Mouse (Mus musculus): ENCODE results near the gene Slc7a10. TPM values are rescaled to one million over a fixed set of nuclear protein-coding genes. Genes with fewer than 3 reads are reported as not detected.

Slc7a10 gene
- polyA plus RNA-seq, 1 experiment, result not detected

GRCm38 (mm10) chr7:35166988-35167387 is 19.2 kb upstream of the Slc7a10 start:
- TF ChIP-seq FOSL1 (IDR thresholded peaks at IDR 0.05; ENCODE audit: insufficient read depth, low read length, poor library complexity, severe bottlenecking) (no peak), MYOD1 (IDR thresholded peaks at IDR 0.05; ENCODE audit: control insufficient read depth, insufficient read length, low read depth) (no peak), USF1 (IDR thresholded peaks at IDR 0.05; ENCODE audit: low read depth) (no peak), MYOG (IDR thresholded peaks at IDR 0.05; ENCODE audit: control insufficient read depth, extremely low read depth, insufficient read length) (no peak)
- Histone ChIP-seq H3K79me3 (ENCODE audit: low read depth) (no peaks in the 10 kb centered on the region), H3K27me3 (ENCODE audit: control insufficient read depth, insufficient read depth, insufficient read length) (no peaks in the 10 kb centered on the region), H3K4me3 (ENCODE audit: insufficient read depth, poor library complexity, severe bottlenecking) (no peak overlapping the region), H3ac (ENCODE audit: control insufficient read depth, insufficient read length, low read depth) (no peak overlapping the region), H3K79me2 (ENCODE audit: control insufficient read depth, insufficient read depth) (no peaks in the 10 kb centered on the region), H3K36me3 (ENCODE audit: control insufficient read depth, insufficient read depth) (no peaks in the 10 kb centered on the region)

- Histone ChIP-seq H3K27me3 (ENCODE audit: control insufficient read depth, insufficient read depth, insufficient read length) (peaks cover 3% of the 10 kb centered on the region), H3K79me2 (ENCODE audit: control insufficient read depth, insufficient read depth) (no peaks in the 10 kb centered on the region), H3ac (ENCODE audit: control insufficient read depth, insufficient read length, low read depth) (no peak overlapping the region), H3K79me3 (ENCODE audit: low read depth) (no peaks in the 10 kb centered on the region), H3K4me3 (ENCODE audit: insufficient read depth, poor library complexity, severe bottlenecking) (no peak overlapping the region), H3K36me3 (ENCODE audit: control insufficient read depth, insufficient read depth) (no peaks in the 10 kb centered on the region)
- TF ChIP-seq FOSL1 (IDR thresholded peaks at IDR 0.05; ENCODE audit: insufficient read depth, low read length, poor library complexity, severe bottlenecking) (no peak), MYOG (IDR thresholded peaks at IDR 0.05; ENCODE audit: control insufficient read depth, extremely low read depth, insufficient read length) (no peak), CEBPB (IDR thresholded peaks at IDR 0.05; ENCODE audit: low read depth) (no peak), CTCF (IDR thresholded peaks at IDR 0.05; ENCODE audit: control insufficient read depth, insufficient read depth, insufficient read length) (no peak), MYOD1 (IDR thresholded peaks at IDR 0.05; ENCODE audit: control insufficient read depth, insufficient read length, low read depth) (no peak), MAX (IDR thresholded peaks at IDR 0.05) (no peak), USF1 (IDR thresholded peaks at IDR 0.05; ENCODE audit: low read depth) (no peak)
Observed at GRCm38 (mm10) chr7:35167925-35168324, 18.3 kb upstream of the Slc7a10 start.

DNA sequence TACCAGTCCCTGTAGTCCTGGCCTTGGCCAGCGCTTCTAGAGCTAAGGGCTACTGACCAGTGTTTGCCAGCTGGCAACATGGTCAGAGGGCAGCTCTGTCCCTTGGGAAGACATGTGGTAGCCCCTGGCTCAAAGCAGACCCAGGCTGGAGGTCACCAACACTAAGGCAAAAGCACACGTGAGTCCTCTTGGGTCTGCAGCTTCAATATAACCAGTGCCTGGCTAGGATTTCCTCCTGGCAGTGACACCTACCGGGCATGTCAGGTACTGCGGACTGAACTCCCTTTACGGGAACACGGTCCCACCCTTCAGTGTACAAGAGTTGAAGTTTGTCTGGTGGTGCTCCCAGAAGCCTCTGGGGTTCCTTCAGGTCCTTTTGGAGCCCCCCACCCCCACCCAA is 16.8 kb upstream of the Slc7a10 start:
- H3K79me2 ChIP-seq (ENCODE audit: control insufficient read depth, insufficient read depth), result no peaks in the 10 kb centered on the region
- peak; percentile 71 for TF ChIP-seq CTCF (IDR thresholded peaks at IDR 0.05; ENCODE audit: control insufficient read depth, insufficient read depth, insufficient read length)
- no peak for TF ChIP-seq USF1 (IDR thresholded peaks at IDR 0.05; ENCODE audit: low read depth)
- no peak overlapping the region for H3ac ChIP-seq (ENCODE audit: control insufficient read depth, insufficient read length, low read depth)
- peaks cover 3% of the 10 kb centered on the region for H3K27me3 ChIP-seq (ENCODE audit: control insufficient read depth, insufficient read depth, insufficient read length)
- no peaks in the 10 kb centered on the region for H3K79me3 ChIP-seq (ENCODE audit: low read depth)
- H3K36me3 ChIP-seq (ENCODE audit: control insufficient read depth, insufficient read depth), result no peaks in the 10 kb centered on the region
- no peak overlapping the region for H3K4me3 ChIP-seq (ENCODE audit: insufficient read depth, poor library complexity, severe bottlenecking)

GRCm38 (mm10) chr7:35171867-35172382 is 14.3 kb upstream of the Slc7a10 start:
- Histone ChIP-seq H3ac (ENCODE audit: control insufficient read depth, insufficient read length, low read depth) (no peak overlapping the region), H3K4me3 (ENCODE audit: insufficient read depth, poor library complexity, severe bottlenecking) (no peak overlapping the region), H3K36me3 (ENCODE audit: control insufficient read depth, insufficient read depth) (no peaks in the 10 kb centered on the region), H3K27me3 (ENCODE audit: control insufficient read depth, insufficient read depth, insufficient read length) (peaks cover 7% of the 10 kb centered on the region), H3K79me3 (ENCODE audit: low read depth) (no peaks in the 10 kb centered on the region), H3K79me2 (ENCODE audit: control insufficient read depth, insufficient read depth) (no peaks in the 10 kb centered on the region)
- no peak for TF ChIP-seq MYOG (IDR thresholded peaks at IDR 0.05; ENCODE audit: control insufficient read depth, extremely low read depth, insufficient read length)
- TF ChIP-seq MYOD1 (IDR thresholded peaks at IDR 0.05; ENCODE audit: control insufficient read depth, insufficient read length, low read depth), result no peak
- TF ChIP-seq MAX (IDR thresholded peaks at IDR 0.05), result no peak
- TF ChIP-seq USF1 (IDR thresholded peaks at IDR 0.05; ENCODE audit: low read depth), result no peak
- no peak for TF ChIP-seq FOSL1 (IDR thresholded peaks at IDR 0.05; ENCODE audit: insufficient read depth, low read length, poor library complexity, severe bottlenecking)
- TF ChIP-seq CEBPB (IDR thresholded peaks at IDR 0.05; ENCODE audit: low read depth), result no peak
- TF ChIP-seq CTCF (IDR thresholded peaks at IDR 0.05; ENCODE audit: control insufficient read depth, insufficient read depth, insufficient read length), result peak; percentile 59

GRCm38 (mm10) chr7:35172519-35172918 is 13.7 kb upstream of the Slc7a10 start:
- TF ChIP-seq MYOG (IDR thresholded peaks at IDR 0.05; ENCODE audit: control insufficient read depth, extremely low read depth, insufficient read length) (no peak), CTCF (IDR thresholded peaks at IDR 0.05; ENCODE audit: control insufficient read depth, insufficient read depth, insufficient read length) (no peak), MYOD1 (IDR thresholded peaks at IDR 0.05; ENCODE audit: control insufficient read depth, insufficient read length, low read depth) (no peak), USF1 (IDR thresholded peaks at IDR 0.05; ENCODE audit: low read depth) (no peak), CEBPB (IDR thresholded peaks at IDR 0.05; ENCODE audit: low read depth) (no peak), FOSL1 (IDR thresholded peaks at IDR 0.05; ENCODE audit: insufficient read depth, low read length, poor library complexity, severe bottlenecking) (no peak), MAX (IDR thresholded peaks at IDR 0.05) (no peak)
- Histone ChIP-seq H3K79me2 (ENCODE audit: control insufficient read depth, insufficient read depth) (no peaks in the 10 kb centered on the region), H3ac (ENCODE audit: control insufficient read depth, insufficient read length, low read depth) (no peak overlapping the region), H3K79me3 (ENCODE audit: low read depth) (no peaks in the 10 kb centered on the region), H3K36me3 (ENCODE audit: control insufficient read depth, insufficient read depth) (no peaks in the 10 kb centered on the region), H3K27me3 (ENCODE audit: control insufficient read depth, insufficient read depth, insufficient read length) (peaks cover 7% of the 10 kb centered on the region), H3K4me3 (ENCODE audit: insufficient read depth, poor library complexity, severe bottlenecking) (no peak overlapping the region)

DNA sequence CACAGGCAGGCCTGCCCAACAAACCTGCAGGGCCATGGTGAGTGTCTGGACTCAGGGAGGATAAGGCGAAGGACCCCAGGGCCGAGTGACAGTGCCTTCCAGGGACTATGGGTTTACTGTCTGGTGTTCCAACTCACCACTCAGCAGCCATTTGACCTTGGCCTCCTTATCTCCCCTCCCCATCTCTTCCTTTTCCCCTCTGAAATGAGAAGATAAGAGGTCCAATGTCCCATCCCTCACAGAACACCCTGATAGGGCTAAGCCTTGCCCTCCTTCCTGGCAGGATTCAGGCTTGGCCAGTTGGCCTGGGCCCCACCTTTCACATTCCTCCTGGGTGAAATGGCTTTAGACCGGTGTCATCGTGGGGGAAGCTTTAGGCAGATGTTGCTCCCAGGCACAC is 10.7 kb upstream of the Slc7a10 start:
- Histone ChIP-seq H3ac (ENCODE audit: control insufficient read depth, insufficient read length, low read depth) (no peak overlapping the region), H3K36me3 (ENCODE audit: control insufficient read depth, insufficient read depth) (no peaks in the 10 kb centered on the region), H3K79me2 (ENCODE audit: control insufficient read depth, insufficient read depth) (no peaks in the 10 kb centered on the region), H3K27me3 (ENCODE audit: control insufficient read depth, insufficient read depth, insufficient read length) (peaks cover 7% of the 10 kb centered on the region), H3K4me3 (ENCODE audit: insufficient read depth, poor library complexity, severe bottlenecking) (no peak overlapping the region), H3K79me3 (ENCODE audit: low read depth) (no peaks in the 10 kb centered on the region)
- TF ChIP-seq CEBPB (IDR thresholded peaks at IDR 0.05; ENCODE audit: low read depth) (no peak), FOSL1 (IDR thresholded peaks at IDR 0.05; ENCODE audit: insufficient read depth, low read length, poor library complexity, severe bottlenecking) (no peak), USF1 (IDR thresholded peaks at IDR 0.05; ENCODE audit: low read depth) (no peak), MAX (IDR thresholded peaks at IDR 0.05) (no peak), CTCF (IDR thresholded peaks at IDR 0.05; ENCODE audit: control insufficient read depth, insufficient read depth, insufficient read length) (no peak), MYOD1 (IDR thresholded peaks at IDR 0.05; ENCODE audit: control insufficient read depth, insufficient read length, low read depth) (no peak), MYOG (IDR thresholded peaks at IDR 0.05; ENCODE audit: control insufficient read depth, extremely low read depth, insufficient read length) (no peak)
